Mouse (Mus musculus): Measurements from ENCODE around the gene Tgfbr3l. TPM values are rescaled to one million over a fixed set of nuclear protein-coding genes. Genes with fewer than 3 reads are reported as not detected.

The Tgfbr3l gene
- polyA plus RNA-seq, 1 experiment: 18.2 TPM

DNA sequence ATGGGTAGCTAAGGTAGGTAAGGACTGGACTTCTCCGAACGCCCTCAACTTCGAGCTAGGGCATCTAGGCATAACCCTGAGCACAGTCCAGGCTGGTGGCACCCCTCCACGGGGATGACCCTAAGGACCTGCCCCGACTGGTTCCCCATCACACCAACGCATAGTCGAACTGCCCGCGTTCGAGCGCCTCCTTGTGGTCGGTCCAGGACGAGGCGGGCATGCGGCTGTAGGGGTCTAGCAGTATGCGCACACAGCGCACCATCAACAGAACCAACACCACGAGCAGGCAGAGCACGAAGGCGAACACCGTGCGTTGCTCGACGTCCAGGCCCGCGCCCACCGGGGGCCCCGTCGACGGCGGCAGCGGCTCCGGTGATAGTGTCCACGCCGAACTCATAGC is 10.2 kb downstream of the Tgfbr3l start:
- H3K36me3 ChIP-seq (ENCODE audit: control insufficient read depth, insufficient read depth, low read length): no peaks in the 10 kb centered on the region
- no peak for TF ChIP-seq POLR2A (IDR thresholded peaks at IDR 0.05; ENCODE audit: control insufficient read depth, low read depth, low read length)
- TF ChIP-seq CTCF (IDR thresholded peaks at IDR 0.05; ENCODE audit: control insufficient read depth, insufficient read depth, insufficient replicate concordance, low read depth, low read length): peak; percentile 75; the same call in 1 of the 2 replicates
- H3K27me3 ChIP-seq (ENCODE audit: control insufficient read depth, insufficient read depth, low read length): no peaks in the 10 kb centered on the region
- peak overlapping the region; percentile 70; the same call in 1 of the 2 replicates for H3K27ac ChIP-seq (ENCODE audit: control insufficient read depth, insufficient read depth, low read depth, low read length)
- peaks cover 16% of the 10 kb centered on the region for H3K4me1 ChIP-seq (ENCODE audit: control insufficient read depth, insufficient read depth, low read length)
- H3K4me3 ChIP-seq (ENCODE audit: control insufficient read depth, low read depth, low read length): peak overlapping the region; percentile 91

DNA sequence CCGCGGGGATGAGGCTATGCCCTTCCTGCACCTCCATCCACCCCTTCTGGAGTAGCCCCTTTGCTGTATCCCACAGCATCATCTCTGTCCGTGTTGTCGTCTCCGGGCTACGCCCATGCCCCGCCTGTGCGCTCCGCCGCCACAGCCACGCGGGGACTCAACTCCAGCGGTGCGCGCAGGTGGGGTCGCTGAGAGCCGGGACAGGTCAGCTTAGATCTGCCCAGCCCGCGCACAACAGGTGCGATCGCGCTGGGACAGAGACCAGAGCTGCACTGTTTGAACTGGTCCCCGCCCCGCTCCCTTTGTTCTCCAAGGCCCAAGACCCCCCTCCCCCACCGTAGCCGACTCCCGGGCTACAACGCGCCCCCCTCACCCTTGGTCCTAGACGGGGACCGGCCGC is 10.7 kb downstream of the Tgfbr3l start:
- TF ChIP-seq CTCF (IDR thresholded peaks at IDR 0.05; ENCODE audit: control insufficient read depth, insufficient read depth, insufficient replicate concordance, low read depth, low read length): no peak
- no peak for TF ChIP-seq POLR2A (IDR thresholded peaks at IDR 0.05; ENCODE audit: control insufficient read depth, low read depth, low read length)
- Histone ChIP-seq H3K27me3 (ENCODE audit: control insufficient read depth, insufficient read depth, low read length) (no peaks in the 10 kb centered on the region), H3K27ac (ENCODE audit: control insufficient read depth, insufficient read depth, low read depth, low read length) (peak overlapping the region; percentile 70; the same call in 1 of the 2 replicates), H3K4me1 (ENCODE audit: control insufficient read depth, insufficient read depth, low read length) (peaks cover 13% of the 10 kb centered on the region), H3K36me3 (ENCODE audit: control insufficient read depth, insufficient read depth, low read length) (no peaks in the 10 kb centered on the region), H3K4me3 (ENCODE audit: control insufficient read depth, low read depth, low read length) (peak overlapping the region; percentile 91)

DNA sequence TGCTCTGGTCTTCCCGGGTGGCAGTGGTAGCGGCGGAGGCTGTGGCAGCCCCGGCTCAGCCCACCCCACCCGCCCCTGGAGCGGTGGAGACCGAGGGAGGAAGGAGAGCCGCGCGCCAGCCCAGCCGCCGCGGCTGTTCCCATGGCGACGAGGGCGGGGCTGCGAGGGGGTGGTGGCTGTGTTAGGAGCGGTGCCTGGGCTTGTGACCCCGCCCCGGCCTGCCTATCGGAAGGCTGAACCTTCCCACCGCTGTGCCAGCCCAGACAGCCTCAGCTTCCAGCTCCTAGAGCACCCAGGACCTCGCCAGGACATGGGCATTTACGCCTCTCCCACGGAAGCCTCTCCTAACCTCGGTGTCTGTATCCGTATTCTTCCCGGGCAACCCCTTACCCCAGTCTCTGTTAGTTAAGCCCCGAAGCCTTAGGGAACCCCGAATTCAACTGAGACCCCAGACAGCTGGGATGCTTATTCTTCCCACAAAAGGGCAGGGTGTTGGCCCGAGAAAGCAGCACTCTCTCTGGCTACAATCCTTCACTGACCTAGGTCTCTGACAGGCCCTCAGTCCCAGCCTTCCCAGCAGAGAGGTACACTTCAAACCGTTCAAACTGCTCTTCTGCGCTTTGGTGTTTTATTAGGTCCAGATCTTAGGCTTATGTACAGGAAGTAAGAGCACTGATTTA is 11.3 kb downstream of the Tgfbr3l start, which contains the start of gene Ctxn1:
Ctxn1 (minus strand) TSS at position 150 of the 680 bp plus-strand sequence.
- peak; percentile 52; the same call in 1 of the 2 replicates for TF ChIP-seq POLR2A (IDR thresholded peaks at IDR 0.05; ENCODE audit: control insufficient read depth, low read depth, low read length)
- TF ChIP-seq CTCF (IDR thresholded peaks at IDR 0.05; ENCODE audit: control insufficient read depth, insufficient read depth, insufficient replicate concordance, low read depth, low read length): no peak
- no peaks in the 10 kb centered on the region for H3K27me3 ChIP-seq (ENCODE audit: control insufficient read depth, insufficient read depth, low read length)
- H3K36me3 ChIP-seq (ENCODE audit: control insufficient read depth, insufficient read depth, low read length): no peaks in the 10 kb centered on the region
- H3K4me1 ChIP-seq (ENCODE audit: control insufficient read depth, insufficient read depth, low read length): peaks cover 13% of the 10 kb centered on the region
- H3K27ac ChIP-seq (ENCODE audit: control insufficient read depth, insufficient read depth, low read depth, low read length): peak within 1 kb of the TSS; percentile 84
- H3K4me3 ChIP-seq (ENCODE audit: control insufficient read depth, low read depth, low read length): peak within 1 kb of the TSS; percentile 91

DNA sequence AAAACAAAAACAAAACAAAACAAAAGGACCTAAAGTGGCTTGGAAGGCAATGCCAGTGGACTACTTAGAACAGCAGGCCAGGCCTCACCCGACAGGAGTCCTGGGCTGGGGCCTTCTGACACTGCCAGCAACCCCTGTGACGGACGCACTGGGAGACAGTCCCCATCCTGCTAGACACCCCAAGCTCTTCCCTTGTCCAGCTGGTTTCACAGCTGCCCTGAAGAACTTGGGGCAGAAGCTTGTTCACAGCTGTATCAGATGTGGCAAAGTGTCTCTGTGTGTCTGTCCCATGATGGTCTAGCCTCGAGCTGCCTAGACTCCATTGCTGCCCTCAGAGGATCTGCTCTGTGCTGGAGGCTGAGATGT is 11.8 kb downstream of the Tgfbr3l start:
- H3K4me1 ChIP-seq (ENCODE audit: control insufficient read depth, insufficient read depth, low read length): peaks cover 13% of the 10 kb centered on the region
- H3K36me3 ChIP-seq (ENCODE audit: control insufficient read depth, insufficient read depth, low read length): no peaks in the 10 kb centered on the region
- peak overlapping the region; percentile 90 for H3K4me3 ChIP-seq (ENCODE audit: control insufficient read depth, low read depth, low read length)
- no peaks in the 10 kb centered on the region for H3K27me3 ChIP-seq (ENCODE audit: control insufficient read depth, insufficient read depth, low read length)
- TF ChIP-seq POLR2A (IDR thresholded peaks at IDR 0.05; ENCODE audit: control insufficient read depth, low read depth, low read length) (no peak), CTCF (IDR thresholded peaks at IDR 0.05; ENCODE audit: control insufficient read depth, insufficient read depth, insufficient replicate concordance, low read depth, low read length) (no peak)
- peak overlapping the region; percentile 84; the same call in 1 of the 2 replicates for H3K27ac ChIP-seq (ENCODE audit: control insufficient read depth, insufficient read depth, low read depth, low read length)

DNA sequence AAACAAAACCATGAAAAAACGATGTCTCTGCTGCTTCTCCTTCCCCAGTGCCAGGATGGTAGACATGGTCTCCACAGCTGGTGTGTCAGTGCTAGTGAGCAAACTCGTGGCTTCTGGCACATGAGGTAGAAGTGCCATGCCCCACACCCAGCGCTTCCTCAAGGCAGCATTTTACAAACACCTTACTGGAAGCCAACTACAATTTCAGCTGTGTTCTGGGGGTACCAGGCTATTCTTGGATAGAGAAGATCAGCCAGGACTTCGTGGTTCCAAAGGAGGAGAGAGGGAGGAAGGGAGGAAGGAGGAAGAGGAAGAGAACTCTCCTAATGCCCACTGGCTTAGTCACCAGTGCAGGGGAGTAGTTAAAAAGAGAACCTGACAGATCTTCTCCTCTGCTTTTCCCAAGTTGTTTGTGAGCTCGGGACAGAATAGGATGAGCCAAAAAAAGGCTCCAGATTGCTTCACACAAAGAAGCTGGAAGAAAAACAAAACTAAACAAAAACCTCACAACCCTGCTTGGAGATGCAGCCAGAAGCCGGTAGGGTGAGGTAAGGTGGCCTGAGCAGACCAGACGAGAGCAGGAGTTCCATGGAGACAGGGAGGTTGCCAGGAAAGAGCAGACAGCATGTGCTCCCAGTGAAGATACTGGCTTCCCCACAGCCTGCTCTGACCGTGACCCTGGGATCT is 15.2 kb downstream of the Tgfbr3l start:
- Histone ChIP-seq H3K36me3 (ENCODE audit: control insufficient read depth, insufficient read depth, low read length) (peaks cover 4% of the 10 kb centered on the region), H3K4me1 (ENCODE audit: control insufficient read depth, insufficient read depth, low read length) (peaks cover 8% of the 10 kb centered on the region), H3K27me3 (ENCODE audit: control insufficient read depth, insufficient read depth, low read length) (no peaks in the 10 kb centered on the region), H3K27ac (ENCODE audit: control insufficient read depth, insufficient read depth, low read depth, low read length) (peak overlapping the region; percentile 25), H3K4me3 (ENCODE audit: control insufficient read depth, low read depth, low read length) (no peak overlapping the region)
- TF ChIP-seq CTCF (IDR thresholded peaks at IDR 0.05; ENCODE audit: control insufficient read depth, insufficient read depth, insufficient replicate concordance, low read depth, low read length) (no peak), POLR2A (IDR thresholded peaks at IDR 0.05; ENCODE audit: control insufficient read depth, low read depth, low read length) (0 out of 2 replicates have a peak, but pooled peaks have one; percentile 13)

DNA sequence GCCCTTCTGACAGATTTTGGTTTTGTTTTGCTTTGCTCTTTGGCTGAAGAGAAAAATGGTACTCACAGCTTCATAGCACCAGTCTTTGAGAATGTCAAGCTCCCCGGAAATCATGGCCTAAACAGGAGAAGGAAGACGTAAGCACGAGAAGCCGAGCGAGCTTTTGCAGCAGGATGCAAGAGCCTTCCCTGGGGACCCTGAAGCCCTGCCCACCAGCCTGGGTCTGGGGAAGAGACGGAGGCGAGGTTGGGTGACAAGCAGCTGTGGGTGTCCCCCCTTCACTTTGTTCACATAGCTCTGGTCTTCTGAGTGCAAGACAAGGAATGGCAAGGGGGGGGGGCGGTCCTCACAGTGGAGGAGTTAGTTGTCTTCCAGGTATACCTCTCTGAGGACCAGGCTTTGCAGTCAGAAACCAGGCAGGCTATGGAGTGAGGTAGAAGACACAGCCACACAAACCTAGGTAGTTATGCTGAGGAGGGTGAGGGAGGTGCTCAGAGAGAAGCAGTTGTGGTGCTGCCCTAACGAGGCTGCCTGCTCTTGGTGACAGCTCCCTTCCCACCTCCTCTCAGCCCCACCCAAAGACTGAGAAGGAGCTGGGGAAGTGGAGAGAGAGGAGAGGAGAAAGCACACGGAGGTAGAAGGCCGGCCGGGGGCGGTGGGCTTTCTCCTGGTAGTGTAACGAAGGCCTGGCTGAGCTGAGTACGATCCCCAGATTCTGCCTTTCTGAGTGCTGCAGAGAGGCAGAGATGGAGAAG is 17.3 kb downstream of the Tgfbr3l start:
- Histone ChIP-seq H3K27ac (ENCODE audit: control insufficient read depth, insufficient read depth, low read depth, low read length) (no peak overlapping the region), H3K27me3 (ENCODE audit: control insufficient read depth, insufficient read depth, low read length) (no peaks in the 10 kb centered on the region), H3K36me3 (ENCODE audit: control insufficient read depth, insufficient read depth, low read length) (peaks cover 6% of the 10 kb centered on the region), H3K4me3 (ENCODE audit: control insufficient read depth, low read depth, low read length) (no peak overlapping the region), H3K4me1 (ENCODE audit: control insufficient read depth, insufficient read depth, low read length) (no peaks in the 10 kb centered on the region)
- TF ChIP-seq POLR2A (IDR thresholded peaks at IDR 0.05; ENCODE audit: control insufficient read depth, low read depth, low read length) (no peak), CTCF (IDR thresholded peaks at IDR 0.05; ENCODE audit: control insufficient read depth, insufficient read depth, insufficient replicate concordance, low read depth, low read length) (no peak)

DNA sequence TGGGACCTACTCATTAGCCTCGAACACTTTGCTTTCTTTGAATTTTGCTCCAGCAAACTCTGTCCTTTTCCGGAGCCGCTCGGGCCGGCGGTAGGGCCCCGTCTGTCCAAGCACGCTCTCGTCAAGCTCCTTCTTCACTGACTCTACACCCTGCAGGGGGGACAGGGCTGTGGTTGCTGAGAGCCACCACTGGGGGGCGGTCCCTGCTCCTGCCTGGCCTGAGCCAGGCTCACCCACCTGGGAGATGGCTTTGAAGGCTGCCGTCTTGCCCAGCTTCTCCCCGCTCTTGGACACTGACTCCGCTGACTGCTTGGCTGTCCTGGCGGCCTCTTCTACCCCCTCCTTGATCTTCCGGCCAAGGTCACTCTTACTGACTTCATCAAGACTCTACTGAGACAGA is 19.6 kb downstream of the Tgfbr3l start:
- Histone ChIP-seq H3K36me3 (ENCODE audit: control insufficient read depth, insufficient read depth, low read length) (peaks cover 6% of the 10 kb centered on the region), H3K4me1 (ENCODE audit: control insufficient read depth, insufficient read depth, low read length) (no peaks in the 10 kb centered on the region), H3K27ac (ENCODE audit: control insufficient read depth, insufficient read depth, low read depth, low read length) (no peak overlapping the region), H3K27me3 (ENCODE audit: control insufficient read depth, insufficient read depth, low read length) (no peaks in the 10 kb centered on the region), H3K4me3 (ENCODE audit: control insufficient read depth, low read depth, low read length) (no peak overlapping the region)
- TF ChIP-seq CTCF (IDR thresholded peaks at IDR 0.05; ENCODE audit: control insufficient read depth, insufficient read depth, insufficient replicate concordance, low read depth, low read length) (peak; percentile 22; the same call in 1 of the 2 replicates), POLR2A (IDR thresholded peaks at IDR 0.05; ENCODE audit: control insufficient read depth, low read depth, low read length) (no peak)

Measured in testis, adult 2 months (tissue).